Mouse (Mus musculus): ENCODE data around the gene Med12l. TPM values are rescaled to one million over a fixed set of nuclear protein-coding genes. Genes with fewer than 3 reads are reported as not detected.

The Med12l gene
- polyA plus RNA-seq, 1 experiment from 2014 or later: 3.5 TPM

GRCm38 (mm10) chr3:58989374-58989773, 16.3 kb upstream of the Med12l start:
- H3K27me3 ChIP-seq (ENCODE audit: control insufficient read depth, insufficient read depth, low read length): no peaks in the 10 kb centered on the region
- H3K36me3 ChIP-seq (ENCODE audit: control insufficient read depth, insufficient read depth, low read length): no peaks in the 10 kb centered on the region
- no peaks in the 10 kb centered on the region for H3K4me1 ChIP-seq (ENCODE audit: control insufficient read depth, insufficient read depth, low read length)
- H3K4me3 ChIP-seq (ENCODE audit: low read depth, low read length): no peak overlapping the region
- 49% methylated on average over 3 of the region's 3 CpGs for WGBS
- H3K4me2 ChIP-seq (ENCODE audit: low read depth): no peak overlapping the region
- DNase-seq (ENCODE audit: low spot score) (no peak), ATAC-seq (ENCODE audit: insufficient read depth, low FRiP score, low TSS enrichment) (no peak)
- H3K9ac ChIP-seq (ENCODE audit: low read length): no peak overlapping the region
- no peak overlapping the region for H3K27ac ChIP-seq (ENCODE audit: low read depth, low read length)
- H3K9me3 ChIP-seq (ENCODE audit: control insufficient read depth, low read length): no peaks in the 10 kb centered on the region

GRCm38 (mm10) chr3:58990556-58990955, 15.1 kb upstream of the Med12l start:
- Histone ChIP-seq H3K4me1 (ENCODE audit: control insufficient read depth, insufficient read depth, low read length) (no peaks in the 10 kb centered on the region), H3K27ac (ENCODE audit: low read depth, low read length) (no peak overlapping the region), H3K4me3 (ENCODE audit: low read depth, low read length) (no peak overlapping the region), H3K4me2 (ENCODE audit: low read depth) (no peak overlapping the region), H3K9me3 (ENCODE audit: control insufficient read depth, low read length) (no peaks in the 10 kb centered on the region), H3K27me3 (ENCODE audit: control insufficient read depth, insufficient read depth, low read length) (no peaks in the 10 kb centered on the region), H3K9ac (ENCODE audit: low read length) (no peak overlapping the region), H3K36me3 (ENCODE audit: control insufficient read depth, insufficient read depth, low read length) (no peaks in the 10 kb centered on the region)
- no peak for DNase-seq (ENCODE audit: low spot score)
- ATAC-seq (ENCODE audit: insufficient read depth, low FRiP score, low TSS enrichment): no peak
- WGBS: 68% methylated on average over 3 of the region's 3 CpGs

GRCm38 (mm10) chr3:58992122-58992521, 13.5 kb upstream of the Med12l start:
- no peak for ATAC-seq (ENCODE audit: insufficient read depth, low FRiP score, low TSS enrichment)
- no peak overlapping the region for H3K4me3 ChIP-seq (ENCODE audit: low read depth, low read length)
- no peaks in the 10 kb centered on the region for H3K9me3 ChIP-seq (ENCODE audit: control insufficient read depth, low read length)
- H3K4me2 ChIP-seq (ENCODE audit: low read depth): no peak overlapping the region
- no peaks in the 10 kb centered on the region for H3K36me3 ChIP-seq (ENCODE audit: control insufficient read depth, insufficient read depth, low read length)
- no peaks in the 10 kb centered on the region for H3K27me3 ChIP-seq (ENCODE audit: control insufficient read depth, insufficient read depth, low read length)
- no peak for DNase-seq (ENCODE audit: low spot score)
- no peak overlapping the region for H3K9ac ChIP-seq (ENCODE audit: low read length)
- no peak overlapping the region for H3K27ac ChIP-seq (ENCODE audit: low read depth, low read length)
- no peaks in the 10 kb centered on the region for H3K4me1 ChIP-seq (ENCODE audit: control insufficient read depth, insufficient read depth, low read length)

DNA sequence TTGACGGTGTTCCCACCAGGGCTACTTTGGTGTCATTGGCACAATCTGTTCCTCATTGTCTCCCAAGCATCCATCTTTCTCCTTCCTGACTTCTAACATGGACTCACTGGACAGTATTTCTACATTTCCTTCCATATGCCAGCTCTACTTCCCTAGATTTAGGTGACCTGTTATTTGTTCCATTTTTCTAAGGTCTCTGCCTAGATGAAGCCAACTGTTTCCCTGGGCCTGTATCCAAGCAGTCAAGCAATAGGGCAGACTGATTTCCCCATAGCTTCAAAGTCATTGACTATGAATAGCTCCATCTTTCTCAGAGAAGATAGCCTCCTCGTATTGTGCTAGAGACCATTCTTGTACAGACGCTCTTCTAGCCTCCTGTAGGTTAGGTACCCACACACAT, 12.0 kb upstream of the Med12l start:
- Histone ChIP-seq H3K4me2 (ENCODE audit: low read depth) (no peak overlapping the region), H3K27me3 (ENCODE audit: control insufficient read depth, insufficient read depth, low read length) (no peaks in the 10 kb centered on the region), H3K27ac (ENCODE audit: low read depth, low read length) (no peak overlapping the region), H3K36me3 (ENCODE audit: control insufficient read depth, insufficient read depth, low read length) (no peaks in the 10 kb centered on the region), H3K4me1 (ENCODE audit: control insufficient read depth, insufficient read depth, low read length) (no peaks in the 10 kb centered on the region), H3K4me3 (ENCODE audit: low read depth, low read length) (no peak overlapping the region), H3K9me3 (ENCODE audit: control insufficient read depth, low read length) (no peaks in the 10 kb centered on the region), H3K9ac (ENCODE audit: low read length) (no peak overlapping the region)
- 86% methylated on average over 3 of the region's 3 CpGs for WGBS
- ATAC-seq (ENCODE audit: insufficient read depth, low FRiP score, low TSS enrichment): no peak
- DNase-seq (ENCODE audit: low spot score): no peak

GRCm38 (mm10) chr3:59003756-59004155, 1.9 kb upstream of the Med12l start:
- Histone ChIP-seq H3K4me3 (ENCODE audit: low read depth, low read length) (no peak overlapping the region), H3K27ac (ENCODE audit: low read depth, low read length) (no peak overlapping the region), H3K4me2 (ENCODE audit: low read depth) (no peak overlapping the region), H3K9ac (ENCODE audit: low read length) (no peak overlapping the region), H3K27me3 (ENCODE audit: control insufficient read depth, insufficient read depth, low read length) (no peaks in the 10 kb centered on the region), H3K4me1 (ENCODE audit: control insufficient read depth, insufficient read depth, low read length) (no peaks in the 10 kb centered on the region; the same call in 1 of the 2 replicates), H3K36me3 (ENCODE audit: control insufficient read depth, insufficient read depth, low read length) (no peaks in the 10 kb centered on the region), H3K9me3 (ENCODE audit: control insufficient read depth, low read length) (no peaks in the 10 kb centered on the region)
- WGBS: 72% methylated on average over 5 of the region's 5 CpGs
- no peak for DNase-seq (ENCODE audit: low spot score)
- no peak for ATAC-seq (ENCODE audit: insufficient read depth, low FRiP score, low TSS enrichment)

DNA sequence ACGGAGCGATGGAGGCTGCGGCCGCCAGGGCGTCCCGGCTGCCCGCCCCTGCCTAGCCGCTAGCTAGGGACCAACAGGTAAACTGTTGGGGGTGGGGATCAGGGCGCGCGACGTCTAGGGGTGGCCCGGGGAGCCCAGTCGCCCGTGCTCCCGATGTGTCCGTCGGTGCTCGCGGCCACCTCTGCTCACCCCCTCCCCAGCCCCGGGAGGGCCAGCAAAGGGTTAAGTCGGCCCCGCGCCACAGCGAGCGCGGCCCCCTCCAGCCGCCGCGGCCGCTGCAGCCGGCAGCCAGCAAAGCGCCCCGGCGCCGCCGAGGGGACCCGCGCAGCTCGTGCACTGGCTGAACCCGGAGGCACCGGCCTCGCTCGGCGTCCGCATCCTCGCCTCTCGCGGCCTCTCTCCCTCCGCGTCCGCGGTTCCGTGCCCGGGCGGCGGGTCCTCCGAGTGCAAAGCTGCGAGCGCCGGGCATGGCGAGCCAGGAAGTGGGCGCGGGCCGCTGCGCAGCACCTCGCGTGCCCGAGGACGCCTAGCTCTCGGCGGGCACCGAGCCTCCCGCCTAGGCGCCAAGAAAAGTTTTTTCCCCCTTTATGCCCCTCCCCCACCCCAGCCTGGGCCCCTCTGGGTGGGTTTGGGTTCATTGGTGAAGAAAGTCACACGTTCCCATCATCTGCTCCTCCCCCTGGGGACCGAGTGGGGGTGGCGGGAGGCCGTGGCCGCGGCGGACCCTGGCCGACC, 538 bp downstream of the Med12l start:
- Histone ChIP-seq H3K9me3 (ENCODE audit: control insufficient read depth, low read length) (no peaks in the 10 kb centered on the region), H3K4me2 (ENCODE audit: low read depth) (peak overlapping the region; percentile 99), H3K9ac (ENCODE audit: low read length) (peak overlapping the region; percentile 53), H3K27ac (ENCODE audit: low read depth, low read length) (peak overlapping the region; percentile 75), H3K36me3 (ENCODE audit: control insufficient read depth, insufficient read depth, low read length) (no peaks in the 10 kb centered on the region), H3K4me1 (ENCODE audit: control insufficient read depth, insufficient read depth, low read length) (no peaks in the 10 kb centered on the region; the same call in 1 of the 2 replicates), H3K4me3 (ENCODE audit: low read depth, low read length) (peak overlapping the region; percentile 79), H3K27me3 (ENCODE audit: control insufficient read depth, insufficient read depth, low read length) (no peaks in the 10 kb centered on the region)
- DNase-seq (ENCODE audit: low spot score) (peak; percentile 75), ATAC-seq (ENCODE audit: insufficient read depth, low FRiP score, low TSS enrichment) (peak; percentile 67)
- under 1% methylated on average over 62 of the region's 83 CpGs for WGBS

DNA sequence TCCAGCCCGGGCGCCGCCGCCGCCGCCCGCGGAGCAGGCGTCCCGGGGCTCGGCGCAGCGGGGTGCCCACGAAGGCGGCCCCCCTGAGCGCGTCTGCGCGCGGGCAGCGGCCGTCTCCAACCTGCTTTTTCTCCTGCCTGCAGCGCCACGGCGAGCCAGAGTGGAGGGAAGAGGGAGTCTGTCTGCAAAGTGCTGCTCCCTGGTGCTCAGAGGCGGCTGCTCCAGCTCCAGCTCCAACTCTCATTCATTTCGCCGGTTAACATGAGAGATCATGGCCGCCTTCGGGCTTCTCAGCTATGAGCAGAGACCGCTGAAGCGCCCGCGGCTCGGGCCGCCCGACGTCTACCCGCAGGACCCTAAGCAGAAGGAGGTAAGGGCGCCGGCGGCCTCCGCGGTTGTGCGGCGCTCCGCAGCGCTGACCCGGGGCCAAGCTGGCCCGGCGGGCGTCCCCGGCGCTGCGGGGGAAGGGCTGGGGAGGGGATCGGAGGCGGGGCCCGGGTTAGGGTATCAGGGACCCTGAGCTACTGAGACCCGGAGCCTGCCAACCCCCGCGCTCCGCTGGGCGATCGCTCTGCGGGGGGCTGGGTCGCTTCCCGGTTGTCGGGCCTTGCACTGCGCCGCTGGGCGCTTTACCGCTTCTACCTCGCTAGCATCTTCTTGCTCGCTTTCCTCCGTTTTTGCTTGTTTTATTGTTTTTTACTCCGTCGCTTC, 1.3 kb downstream of the Med12l start:
- Histone ChIP-seq H3K27me3 (ENCODE audit: control insufficient read depth, insufficient read depth, low read length) (no peaks in the 10 kb centered on the region), H3K27ac (ENCODE audit: low read depth, low read length) (peak overlapping the region; percentile 75), H3K36me3 (ENCODE audit: control insufficient read depth, insufficient read depth, low read length) (no peaks in the 10 kb centered on the region), H3K9me3 (ENCODE audit: control insufficient read depth, low read length) (no peaks in the 10 kb centered on the region), H3K4me1 (ENCODE audit: control insufficient read depth, insufficient read depth, low read length) (no peaks in the 10 kb centered on the region; the same call in 1 of the 2 replicates), H3K4me3 (ENCODE audit: low read depth, low read length) (peak overlapping the region; percentile 79), H3K9ac (ENCODE audit: low read length) (peak overlapping the region; percentile 53), H3K4me2 (ENCODE audit: low read depth) (peak overlapping the region; percentile 99)
- ATAC-seq (ENCODE audit: insufficient read depth, low FRiP score, low TSS enrichment) (peak; percentile 80), DNase-seq (ENCODE audit: low spot score) (peak; percentile 82)
- under 1% methylated on average over 57 of the region's 77 CpGs for WGBS

DNA sequence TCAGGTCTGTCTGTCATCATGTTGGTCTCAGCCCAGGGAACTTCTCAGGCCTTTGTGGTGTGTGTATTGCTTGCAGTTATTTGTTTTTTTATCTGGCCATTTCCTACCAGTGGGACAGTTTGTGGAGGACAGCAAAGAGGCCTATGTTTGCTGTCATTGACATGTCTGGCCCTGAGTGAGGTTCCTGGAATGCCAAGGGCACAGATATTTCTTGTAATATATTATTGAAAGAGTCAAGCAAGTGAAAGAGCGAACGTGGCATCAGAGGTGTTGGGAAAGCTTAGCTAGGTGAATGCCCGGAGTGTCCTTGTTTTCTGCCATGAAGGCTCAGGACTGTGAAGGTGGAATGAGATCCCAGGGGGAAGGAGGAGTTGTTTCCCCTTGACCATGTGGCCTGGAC, 4.7 kb downstream of the Med12l start:
- Histone ChIP-seq H3K4me2 (ENCODE audit: low read depth) (no peak overlapping the region), H3K27ac (ENCODE audit: low read depth, low read length) (no peak overlapping the region), H3K27me3 (ENCODE audit: control insufficient read depth, insufficient read depth, low read length) (no peaks in the 10 kb centered on the region), H3K9ac (ENCODE audit: low read length) (no peak overlapping the region), H3K9me3 (ENCODE audit: control insufficient read depth, low read length) (no peaks in the 10 kb centered on the region), H3K4me1 (ENCODE audit: control insufficient read depth, insufficient read depth, low read length) (no peaks in the 10 kb centered on the region; the same call in 1 of the 2 replicates), H3K4me3 (ENCODE audit: low read depth, low read length) (no peak overlapping the region), H3K36me3 (ENCODE audit: control insufficient read depth, insufficient read depth, low read length) (no peaks in the 10 kb centered on the region)
- DNase-seq (ENCODE audit: low spot score) (no peak), ATAC-seq (ENCODE audit: insufficient read depth, low FRiP score, low TSS enrichment) (no peak)
- WGBS: 95% methylated on average over 3 of the region's 3 CpGs
